In the genomic region with DNA sequence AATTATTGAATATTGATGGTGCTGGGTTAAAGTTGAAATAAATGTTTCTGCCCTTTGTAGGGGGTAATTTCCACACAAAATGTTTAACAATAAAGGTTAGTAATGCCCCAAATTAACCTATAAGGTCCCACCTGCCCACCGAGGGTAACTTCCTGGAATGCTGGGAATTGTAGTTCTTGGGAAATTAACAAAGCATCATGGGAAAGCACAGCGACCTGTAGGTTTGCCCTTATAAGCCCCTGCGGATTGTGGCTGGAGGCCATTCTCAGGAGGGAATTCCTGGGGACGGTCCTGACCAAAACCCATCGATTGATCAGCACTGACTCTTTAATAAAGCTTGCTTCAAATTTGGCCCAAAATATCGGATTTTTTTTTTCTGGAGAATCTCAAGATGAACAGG, we compare ENCODE assay signal across 19 mouse cellular contexts.
"Had no signal": no experiment of that assay in that cellular context is flagged by ENCODE, and none has a peak within 500 bp of the region (broad histone marks: within the 10 kb centered on the region; RNA-seq: fewer than 3 reads in every experiment).

No protein-coding gene starts in this region.

- H3K27ac ChIP-seq: kidney, postnatal 0 days; left cerebral cortex, adult 2 months; limb, embryonic 12.5 days; limb, embryonic 15.5 days; midbrain, embryonic 12.5 days; midbrain, embryonic 15.5 days; neural tube, embryonic 12.5 days; neural tube, embryonic 15.5 days had no signal

- H3K9me3 ChIP-seq: limb, embryonic 12.5 days; limb, embryonic 15.5 days; midbrain, embryonic 12.5 days; midbrain, embryonic 15.5 days; neural tube, embryonic 12.5 days; neural tube, embryonic 15.5 days had no signal

- H3K4me1 ChIP-seq: limb, embryonic 12.5 days; limb, embryonic 15.5 days; midbrain, embryonic 15.5 days; neural tube, embryonic 12.5 days; neural tube, embryonic 15.5 days had no signal

- H3K36me3 ChIP-seq: limb, embryonic 12.5 days; limb, embryonic 15.5 days; midbrain, embryonic 12.5 days; midbrain, embryonic 15.5 days; neural tube, embryonic 12.5 days; neural tube, embryonic 15.5 days had no signal

- H3K27me3 ChIP-seq: limb, embryonic 12.5 days; limb, embryonic 15.5 days; midbrain, embryonic 15.5 days; neural tube, embryonic 12.5 days had no signal

- H3K9ac ChIP-seq: limb, embryonic 12.5 days; limb, embryonic 15.5 days; liver, embryonic 14.5 days; liver, postnatal 0 days; lung, embryonic 14.5 days; midbrain, embryonic 12.5 days; midbrain, embryonic 15.5 days; neural tube, embryonic 12.5 days; neural tube, embryonic 15.5 days had no signal

- DNase-seq: kidney, adult 18-20 months; kidney, postnatal 25 days; layer of hippocampus, adult 9-11 months; left cerebral cortex, postnatal 4 days; liver, postnatal 0 days; lung, embryonic 14.5 days; retina, postnatal 1 day; right cerebral cortex, postnatal 25 days; thymus, postnatal 25 days had no signal

- H3K4me3 ChIP-seq: layer of hippocampus, adult 2 months; left cerebral cortex, adult 2 months; limb, embryonic 12.5 days; limb, embryonic 15.5 days; midbrain, embryonic 12.5 days; midbrain, embryonic 15.5 days; neural tube, embryonic 12.5 days; neural tube, embryonic 15.5 days had no signal
